In genomic region chr10:20724451-20724850, GRCm38 (mm10) we compare ENCODE assay signal across 8 mouse cellular contexts. TPM values are rescaled to one million over a fixed set of nuclear protein-coding genes. Genes with fewer than 3 reads are reported as not detected.
DNase-seq lines count a peak whose midpoint lies in the region; ATAC-seq and TF ChIP-seq lines count a peak whose summit lies in the region.

No protein-coding gene starts in this region.

- H3K9ac ChIP-seq in hindbrain, postnatal 0 days (replicated peaks; ENCODE audit: low read length) = peak overlapping the region; percentile 39; the same call in 1 of the 2 replicates
- H3K9ac ChIP-seq in midbrain, embryonic 14.5 days (replicated peaks; ENCODE audit: low read length) = peak overlapping the region; percentile 17; the same call in 1 of the 2 replicates

- H3K4me1 ChIP-seq in embryonic facial prominence, embryonic 10.5 days = peaks cover 42% of the 10 kb centered on the region
- H3K4me1 ChIP-seq in hindbrain, postnatal 0 days (ENCODE audit: insufficient read depth, low read length) = no peaks in the 10 kb centered on the region
- peaks cover 14% of the 10 kb centered on the region; the same call in 1 of the 2 replicates for H3K4me1 ChIP-seq in midbrain, embryonic 14.5 days (ENCODE audit: control insufficient read depth, insufficient read depth, low read length)

- H3K27me3 ChIP-seq in embryonic facial prominence, embryonic 10.5 days (replicated peaks; ENCODE audit: low read depth, poor library complexity, severe bottlenecking) = no peaks in the 10 kb centered on the region
- H3K27me3 ChIP-seq in hindbrain, postnatal 0 days (ENCODE audit: insufficient read depth, low read length) = no peaks in the 10 kb centered on the region
- H3K27me3 ChIP-seq in midbrain, embryonic 14.5 days (ENCODE audit: control insufficient read depth, insufficient read depth, low read length) = no peaks in the 10 kb centered on the region

- no peak for ATAC-seq in hindbrain, postnatal 0 days
- no peak for ATAC-seq in midbrain, embryonic 14.5 days (ENCODE audit: low FRiP score, low TSS enrichment)

- DNase-seq in kidney, adult 11 months = peak; percentile 15
- DNase-seq in kidney, postnatal 10 days = no peak
- no peak for DNase-seq in embryonic facial prominence, embryonic 10.5 days (ENCODE audit: low spot score)
- DNase-seq in hindbrain, postnatal 0 days (ENCODE audit: low spot score) = no peak
- DNase-seq in midbrain, embryonic 14.5 days = peak; percentile 43
- DNase-seq in yolk sac, embryonic 10.5 days (ENCODE audit: low spot score) = no peak
- no peak for DNase-seq in frontal cortex, adult 2 months (ENCODE audit: extremely low spot score in 1 of 2, low spot score in 1 of 2)
- DNase-seq in thymus, postnatal 36 days = no peak

- H3K4me2 ChIP-seq in hindbrain, postnatal 0 days (ENCODE audit: low read depth, low read length) = peak overlapping the region; percentile 56
- peak overlapping the region; percentile 56 for H3K4me2 ChIP-seq in midbrain, embryonic 14.5 days (ENCODE audit: low read length)

- H3K27ac ChIP-seq in embryonic facial prominence, embryonic 10.5 days (replicated peaks) = peak overlapping the region; percentile 62; the same call in 1 of the 2 replicates
- H3K27ac ChIP-seq in hindbrain, postnatal 0 days = peak overlapping the region; percentile 58; the same call in 1 of the 2 replicates
- H3K27ac ChIP-seq in midbrain, embryonic 14.5 days (replicated peaks; ENCODE audit: low read depth, low read length) = 0 out of 2 replicates have a peak overlapping the region, but pooled peaks have one; percentile 39

- H3K9me3 ChIP-seq in embryonic facial prominence, embryonic 10.5 days = no peaks in the 10 kb centered on the region
- no peaks in the 10 kb centered on the region for H3K9me3 ChIP-seq in hindbrain, postnatal 0 days (ENCODE audit: low read length)
- H3K9me3 ChIP-seq in midbrain, embryonic 14.5 days (ENCODE audit: control insufficient read depth, low read length) = no peaks in the 10 kb centered on the region

- 35% methylated on average over 10 of the region's 10 CpGs for WGBS in embryonic facial prominence, embryonic 10.5 days
- 21% methylated on average over 10 of the region's 10 CpGs for whole genome bisulfite sequencing in hindbrain, postnatal 0 days
- 23% methylated on average over 10 of the region's 10 CpGs for WGBS in midbrain, embryonic 14.5 days

- peak overlapping the region; percentile 50 for H3K4me3 ChIP-seq in embryonic facial prominence, embryonic 10.5 days
- peak overlapping the region; percentile 36 for H3K4me3 ChIP-seq in hindbrain, postnatal 0 days (ENCODE audit: low read length)
- H3K4me3 ChIP-seq in midbrain, embryonic 14.5 days (replicated peaks; ENCODE audit: low read depth, low read length) = peak overlapping the region; percentile 35

- H3K36me3 ChIP-seq in embryonic facial prominence, embryonic 10.5 days (replicated peaks) = no peaks in the 10 kb centered on the region
- H3K36me3 ChIP-seq in hindbrain, postnatal 0 days (ENCODE audit: insufficient read depth, low read length) = no peaks in the 10 kb centered on the region
- H3K36me3 ChIP-seq in midbrain, embryonic 14.5 days (ENCODE audit: control insufficient read depth, insufficient read depth, low read length) = no peaks in the 10 kb centered on the region

- no peak for TF ChIP-seq CTCF in hindbrain, postnatal 0 days (IDR thresholded peaks at IDR 0.05; ENCODE audit: low read depth)

RNA-seq across cellular contexts. Expression of gene Pde7b, which starts 0.4 kb away (rescaled TPM):
- 1.7 and 2.8 TPM in 2 replicates for polyA plus RNA-seq in embryonic facial prominence, embryonic 10.5 days (2016; fragmentation: Nextera tagmentation; extraction: Ambion mirVana)
- 7.3 and 7.9 TPM in 2 replicates for total RNA-seq in hindbrain, postnatal 0 days (2014; rRNA removed)
- polyA plus RNA-seq in hindbrain, postnatal 0 days (2015; fragmentation: Nextera tagmentation; extraction: Ambion mirVana) = 2.3 and 2.6 TPM in 2 replicates
- 1.9 and 2.0 TPM in 2 replicates for polyA plus RNA-seq in midbrain, embryonic 14.5 days (2014; fragmentation: Nextera tagmentation; extraction: Ambion mirVana)
- 12.9 and 17.4 TPM in 2 replicates for polyA plus RNA-seq in frontal cortex, adult 2 months (2012; rRNA removed)

Comparison
In these comparisons a context has a peak if more than half of its experiments do, and no peak if none do; other contexts are left out.
1. DNase-seq: peak in kidney, adult 11 months (single experiment) and midbrain, embryonic 14.5 days (single experiment); none in kidney, postnatal 10 days (single experiment), embryonic facial prominence, embryonic 10.5 days (single experiment), hindbrain, postnatal 0 days (single experiment), yolk sac, embryonic 10.5 days (single experiment), frontal cortex, adult 2 months (0 of 2) and thymus, postnatal 36 days (0 of 2).
2. Peak in every context shown above with its lines, with median percentiles within 50 percentile points of each other: H3K27ac ChIP-seq and H3K4me3 ChIP-seq.